Mouse (Mus musculus) cerebellum, adult 2 months (tissue): Measurements from ENCODE around the gene Gad1.

Experiments
- CTCF ChIP-seq: fragments of 200-500 bp; IDR thresholded peaks from 2 replicates; pipeline ENCODE4 v1.5.1; 2011; ENCODE audit warnings: low read depth, mild to moderate bottlenecking, control low read depth, low read length, moderate library complexity, borderline replicate concordance; ENCODE audit not compliant: insufficient read depth
- POLR2A ChIP-seq: fragments of 200-500 bp; IDR thresholded peaks from 2 replicates; pipeline ENCODE4 v1.6.1; 2011; ENCODE audit warnings: low read length, control low read depth, borderline replicate concordance; ENCODE audit not compliant: insufficient read depth

DNA sequence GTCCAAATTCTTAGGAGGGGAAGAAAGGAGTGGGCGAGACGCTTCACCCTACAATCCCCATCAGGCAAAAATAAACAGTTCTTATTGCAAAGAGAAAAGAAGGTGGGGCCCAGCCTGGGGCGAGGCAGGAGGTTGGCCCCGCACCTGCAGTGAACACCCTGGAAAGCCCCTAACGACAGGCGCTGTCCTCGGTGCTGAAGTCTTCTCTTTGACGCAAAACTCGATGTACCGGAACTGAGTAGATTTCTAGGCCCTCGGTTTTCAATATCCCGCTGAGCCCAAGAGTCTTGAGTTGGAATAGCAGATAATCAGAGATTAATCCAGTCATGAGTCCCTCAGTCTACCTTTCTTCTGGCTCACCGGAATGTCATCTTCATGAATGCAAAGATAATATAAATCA is 6.6 kb downstream of the Gad1 start:
- no peak for TF ChIP-seq CTCF
- no peak for TF ChIP-seq POLR2A
